Mouse (Mus musculus): ENCODE results near the gene Nat14.
"Not testable (repeated sequence)": the region's sequence is repeated elsewhere in the genome, so short reads cannot be mapped to it uniquely, and the experiment has no call there.

Nat14 gene

DNA sequence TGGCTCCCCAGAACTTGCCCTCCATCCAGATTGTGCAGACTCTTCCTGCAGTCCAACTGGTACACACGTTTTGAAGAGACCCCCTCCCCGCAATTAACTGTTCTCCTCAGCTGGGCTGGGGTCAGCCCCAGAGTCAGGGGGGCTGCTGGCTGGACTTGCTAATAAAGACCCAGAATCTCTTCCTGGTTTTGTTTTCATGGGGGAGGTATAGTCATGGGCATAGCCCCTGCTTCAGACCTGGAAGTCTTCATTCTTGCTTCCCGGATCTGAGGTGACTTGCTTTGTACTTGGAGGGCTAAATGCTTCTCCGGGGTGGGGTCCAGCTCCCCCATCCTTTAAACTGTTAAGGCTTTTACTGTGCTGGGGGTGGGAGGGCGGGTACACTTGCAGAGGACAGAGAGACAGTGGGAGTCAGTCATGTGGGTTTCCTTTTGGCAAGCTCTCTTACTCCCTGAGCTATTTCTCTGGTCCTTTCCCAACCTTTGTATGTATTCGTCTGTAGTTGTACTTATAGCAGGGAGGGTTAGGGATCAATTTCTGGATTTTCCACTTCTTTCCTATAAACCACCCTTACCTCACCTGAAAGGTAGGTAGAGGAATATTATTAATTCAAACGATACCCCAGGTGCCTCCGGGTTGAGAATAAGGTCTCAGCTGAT is at the start of gene Nat14:
Gene Nat14, plus strand, starts transcription at position 205 of the 659 bp plus-strand sequence.
- DNase-seq, result no peak

DNA sequence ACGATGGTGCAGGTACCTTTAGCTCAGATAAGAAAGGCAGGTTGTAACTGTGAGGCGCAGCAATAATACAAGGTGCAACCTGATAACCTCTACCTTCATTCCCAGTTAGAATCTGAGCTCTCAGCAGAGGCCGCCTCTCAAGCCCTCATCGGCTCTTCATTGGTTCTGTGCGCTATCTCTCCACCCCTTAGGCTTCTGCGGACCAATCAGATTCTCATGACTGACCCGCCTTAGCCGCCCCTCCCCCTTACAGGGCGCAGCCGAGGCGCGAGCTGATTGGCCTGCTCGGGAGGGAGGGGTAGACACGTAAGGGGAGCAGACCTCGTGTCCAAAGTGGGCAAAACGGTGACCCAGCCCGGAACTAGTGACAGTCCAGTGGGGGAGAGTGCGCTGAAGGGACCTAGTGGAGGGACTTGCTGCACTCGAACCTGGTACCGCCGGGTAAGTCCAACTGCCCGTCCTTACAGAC is 45.0 kb upstream of the Nat14 start, which contains the start of gene Isoc2a:
Gene Isoc2a, plus strand, starts transcription at position 401 of the 469 bp plus-strand sequence.
- peak; percentile 88 for DNase-seq

DNA sequence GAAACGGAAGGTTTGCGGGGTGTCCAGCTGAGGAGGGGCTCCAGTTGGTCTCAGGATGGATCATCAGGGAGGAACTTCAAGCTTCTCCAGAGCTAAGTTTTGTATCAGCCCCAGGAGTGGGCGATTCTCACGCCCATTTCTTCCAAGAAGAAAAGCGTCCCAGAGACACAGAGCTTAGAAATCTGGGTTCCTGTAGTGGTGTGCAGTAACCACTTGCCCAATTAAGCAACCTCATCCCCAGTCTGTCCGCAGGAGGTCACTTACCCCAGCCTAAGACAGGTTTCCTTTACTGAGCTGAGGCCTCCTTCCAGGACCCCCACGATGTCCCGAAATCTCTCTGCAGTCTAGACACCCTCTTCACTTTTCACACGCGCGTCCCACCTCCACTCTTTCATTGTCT is 44.6 kb upstream of the Nat14 start:
- DNase-seq, result no peak

DNA sequence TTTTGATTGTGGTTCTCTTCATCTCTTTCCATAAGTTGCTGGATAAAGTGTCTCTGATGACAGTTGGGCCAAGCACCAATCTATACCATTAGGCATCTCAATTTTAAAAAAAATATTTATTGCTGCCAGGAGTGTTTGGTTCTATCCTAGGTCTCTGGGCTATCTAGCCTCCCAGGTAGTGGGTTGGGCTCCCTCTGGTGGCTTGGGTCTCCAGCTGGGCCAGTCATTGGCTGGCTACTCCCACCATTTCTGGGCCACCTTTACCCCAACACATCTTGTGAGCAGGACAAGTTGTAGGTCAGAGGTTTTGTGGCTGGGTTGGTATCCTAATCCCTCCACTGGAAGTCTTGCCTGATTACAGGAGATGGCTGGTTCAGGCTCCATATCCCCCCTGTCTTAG is 43.6 kb upstream of the Nat14 start:
- DNase-seq, result peak; percentile 52

DNA sequence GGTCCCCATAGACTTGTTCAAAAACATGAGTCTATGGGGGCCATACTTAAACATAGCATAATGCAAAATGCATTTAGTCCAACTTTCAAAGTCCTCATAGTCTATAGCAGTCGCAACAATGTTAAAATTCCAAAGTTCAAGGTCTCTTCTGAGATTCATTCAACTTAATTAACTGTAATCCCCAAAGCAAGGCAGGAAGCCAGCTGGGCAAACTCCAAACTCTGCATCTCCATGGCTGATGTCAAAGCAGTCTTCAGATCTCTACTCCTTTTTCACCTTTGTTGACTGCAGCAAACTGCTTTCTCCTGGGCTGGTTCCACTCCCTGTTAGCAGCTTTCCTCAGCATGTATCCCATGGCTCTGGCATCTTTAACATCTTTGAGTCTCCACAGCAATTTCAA is 42.8 kb upstream of the Nat14 start:
- not testable (repeated sequence) for DNase-seq

DNA sequence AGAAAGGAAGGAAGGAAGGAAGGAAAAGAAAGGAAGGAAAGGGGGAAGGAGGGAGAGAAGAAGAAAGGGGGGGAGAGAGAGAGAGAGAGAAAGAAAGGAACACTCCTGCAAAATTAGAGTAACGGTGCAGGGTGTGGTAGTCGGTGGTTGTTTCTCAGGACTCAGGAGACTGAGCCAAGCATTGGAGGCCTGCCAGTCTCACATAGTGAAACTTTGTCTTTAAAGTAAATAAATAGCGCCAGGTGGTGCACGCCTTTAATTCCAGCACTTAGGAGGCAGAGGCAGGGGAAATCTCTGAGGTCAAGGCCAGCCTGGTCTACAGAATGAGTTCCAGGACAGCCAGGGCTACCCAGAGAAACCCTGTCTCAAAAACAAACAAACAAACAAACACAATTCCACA is 35.1 kb upstream of the Nat14 start:
- DNase-seq, result no peak

DNA sequence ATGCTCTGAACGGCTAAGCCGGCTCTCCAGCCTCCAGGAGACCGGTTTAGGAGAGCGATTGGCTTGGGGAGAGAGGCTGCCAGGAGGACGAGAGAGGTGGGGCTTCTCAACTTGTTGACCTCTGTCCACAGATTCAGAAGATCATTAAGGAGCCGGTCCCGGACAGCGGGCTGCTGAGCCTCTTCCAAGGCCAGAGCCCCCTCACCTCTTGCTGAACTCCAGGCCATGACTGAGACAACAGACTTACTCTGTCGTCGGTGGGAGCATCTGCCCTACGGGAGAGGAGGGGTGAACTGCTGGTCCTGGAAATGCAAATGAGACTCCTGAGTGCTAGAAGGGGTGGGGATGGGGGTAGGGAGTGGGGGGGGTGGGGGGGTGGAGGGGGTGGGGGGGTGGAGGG is 26.6 kb upstream of the Nat14 start:
- no peak for DNase-seq

DNA sequence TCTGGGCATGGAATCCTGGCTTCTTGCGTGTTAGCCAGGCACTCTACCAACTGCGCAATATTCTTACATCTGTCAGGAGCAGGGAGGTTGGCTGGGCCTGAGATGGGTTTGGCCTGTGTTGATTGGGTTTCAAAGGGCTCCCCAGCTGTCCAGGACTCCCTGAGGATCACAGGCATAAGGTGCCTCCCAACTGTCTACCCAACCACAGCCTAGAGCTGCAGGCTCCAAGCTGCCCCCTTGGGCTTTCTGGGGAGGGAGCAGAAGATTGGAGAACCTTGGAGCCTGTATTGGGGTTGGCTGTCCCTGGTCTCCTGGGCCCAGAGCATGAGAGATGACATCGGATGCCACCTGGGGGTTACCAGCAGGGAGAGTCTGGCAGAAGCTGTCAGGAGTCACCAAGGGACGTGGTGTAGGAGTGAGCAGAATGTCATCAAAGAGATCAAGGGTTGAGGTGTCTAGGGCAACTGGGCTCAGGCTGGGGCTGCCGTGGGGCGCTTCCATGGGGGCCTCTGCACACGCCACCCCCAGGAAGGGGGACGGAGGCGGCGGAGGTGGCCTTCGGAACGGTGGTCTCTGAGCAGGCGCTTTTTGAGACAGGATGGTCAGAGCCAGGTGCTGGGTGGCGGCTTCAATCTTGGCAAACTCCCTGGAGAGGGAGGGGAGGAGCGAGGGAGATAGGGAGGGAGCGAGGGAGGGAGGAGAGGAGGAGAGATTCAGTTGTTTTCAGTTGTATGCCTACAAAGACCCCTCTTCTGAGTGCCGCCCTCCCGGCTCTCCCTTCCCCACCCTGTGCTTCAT is 22.8 kb upstream of the Nat14 start:
- DNase-seq, result no peak

DNA sequence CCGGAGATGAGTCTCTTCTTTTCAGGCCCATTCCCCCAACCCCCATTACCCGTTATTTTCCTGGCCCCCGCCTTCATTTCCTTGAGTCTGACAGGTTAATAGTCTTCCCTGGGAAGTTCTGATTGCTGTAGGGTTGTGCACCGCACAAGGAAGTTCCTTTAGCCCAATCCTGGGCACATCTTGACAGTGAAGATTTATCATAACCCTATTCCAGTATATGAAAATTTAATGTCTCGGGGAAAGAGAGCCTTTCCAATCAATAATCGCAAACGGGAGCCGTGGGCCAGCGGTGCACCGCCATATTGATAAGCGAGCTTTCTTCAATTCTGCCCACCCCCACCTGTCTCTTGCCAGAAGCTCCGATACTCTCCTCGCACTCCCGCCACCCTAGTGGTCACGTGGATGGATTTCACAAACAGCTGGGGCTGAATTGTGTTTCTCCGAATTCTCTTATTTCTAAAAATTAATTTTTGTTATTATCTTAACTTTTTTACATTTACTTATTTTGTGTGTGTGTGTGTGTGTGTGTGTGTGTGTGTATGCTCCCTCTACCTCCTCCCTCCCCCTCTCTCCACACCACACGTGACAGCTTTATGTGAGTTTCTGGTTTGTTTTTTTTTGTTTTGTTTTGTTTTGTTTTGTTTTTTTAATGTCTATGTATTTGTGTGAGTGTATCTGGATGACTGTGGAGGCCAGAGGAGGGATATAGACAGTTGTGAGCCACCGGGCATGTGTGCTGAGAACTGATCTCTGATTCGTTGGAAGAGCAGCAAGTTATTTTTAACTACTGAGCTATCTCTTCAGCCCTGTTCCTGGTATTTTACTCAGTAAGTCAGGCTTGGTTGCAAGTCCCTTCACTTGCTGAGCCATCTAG is 21.9 kb upstream of the Nat14 start:
- DNase-seq, result no peak

DNA sequence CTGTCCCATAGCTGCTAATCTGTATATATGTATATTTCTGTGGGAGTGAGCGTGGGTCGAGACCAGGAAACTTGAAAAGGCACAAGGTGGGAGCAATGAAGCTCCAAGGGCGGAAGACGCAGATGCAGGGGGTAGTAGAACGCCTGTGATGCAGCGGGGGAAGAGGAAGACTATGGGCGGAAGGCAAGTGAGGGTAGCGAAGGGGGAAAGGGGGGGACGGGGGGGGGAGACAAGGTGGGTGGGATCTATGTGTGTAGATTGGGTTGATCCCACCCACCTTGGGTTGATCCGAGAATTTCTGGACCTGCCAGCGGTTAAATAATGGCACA is 21.3 kb upstream of the Nat14 start:
- no peak for DNase-seq

DNA sequence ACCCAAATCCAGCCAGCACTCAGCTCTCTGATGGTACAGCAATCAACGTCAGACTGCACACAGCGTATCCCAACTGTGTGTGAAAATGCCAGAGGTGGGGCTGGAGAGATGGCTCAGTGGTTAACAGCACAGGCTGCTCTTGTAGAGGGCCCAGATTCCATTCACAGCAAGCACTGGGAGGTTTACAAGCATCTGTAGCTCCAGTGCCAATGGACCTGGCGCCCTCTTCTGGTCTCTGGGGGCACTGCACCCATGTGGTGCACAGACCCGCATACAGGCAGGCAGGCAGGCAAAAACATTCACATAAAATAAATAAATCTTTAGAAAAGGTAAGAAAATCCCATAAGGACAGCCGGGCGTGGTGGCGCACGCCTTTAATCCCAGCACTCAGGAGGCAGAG is 20.7 kb upstream of the Nat14 start:
- DNase-seq, result peak; percentile 48

DNA sequence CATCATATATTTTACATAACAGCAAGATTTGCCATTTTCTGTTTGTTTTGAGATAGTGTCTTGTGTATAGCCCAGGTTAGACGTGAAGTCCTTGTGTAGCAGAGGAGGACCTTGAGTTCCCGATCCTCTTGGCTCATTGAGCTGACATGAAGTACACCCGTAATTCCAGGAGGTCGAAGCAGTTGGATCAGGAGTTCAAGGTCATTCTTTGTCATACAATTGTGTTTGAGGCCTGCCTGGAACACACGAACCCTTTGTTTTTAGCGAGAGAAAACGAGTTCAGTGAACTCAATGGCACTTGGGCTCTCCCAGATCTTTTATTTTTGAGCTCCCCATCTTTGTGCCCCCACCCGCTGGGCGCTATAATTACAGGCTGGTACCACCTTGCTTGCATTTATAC is 19.4 kb upstream of the Nat14 start:
- no peak for DNase-seq

DNA sequence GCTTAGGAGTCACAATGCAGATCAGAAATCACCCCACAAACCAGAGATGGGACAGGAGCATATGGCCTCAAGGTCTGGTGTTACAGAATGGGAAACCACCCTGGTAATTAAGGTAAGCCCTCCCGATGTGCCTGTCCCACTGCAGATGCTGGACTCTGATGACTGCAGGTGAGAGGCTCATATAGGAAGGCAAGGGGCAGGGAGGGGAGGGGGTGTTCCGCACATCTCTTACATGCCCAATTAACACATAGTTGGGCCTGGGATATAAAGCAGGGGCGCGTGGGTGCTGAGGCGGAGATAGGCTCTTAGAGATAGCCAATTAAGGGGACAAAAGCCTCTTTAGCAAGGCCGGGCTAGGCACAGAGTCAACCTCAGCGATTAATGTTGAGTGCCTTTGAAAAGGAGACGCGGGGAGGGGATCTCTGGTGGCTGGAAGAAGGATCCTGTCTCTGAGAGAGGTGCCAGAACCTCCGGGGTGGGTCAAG is 15.3 kb upstream of the Nat14 start, which contains the start of gene Gm36210:
Gene Gm36210, minus strand, starts transcription at position 51 of the 485 bp plus-strand sequence.
- DNase-seq, result no peak

DNA sequence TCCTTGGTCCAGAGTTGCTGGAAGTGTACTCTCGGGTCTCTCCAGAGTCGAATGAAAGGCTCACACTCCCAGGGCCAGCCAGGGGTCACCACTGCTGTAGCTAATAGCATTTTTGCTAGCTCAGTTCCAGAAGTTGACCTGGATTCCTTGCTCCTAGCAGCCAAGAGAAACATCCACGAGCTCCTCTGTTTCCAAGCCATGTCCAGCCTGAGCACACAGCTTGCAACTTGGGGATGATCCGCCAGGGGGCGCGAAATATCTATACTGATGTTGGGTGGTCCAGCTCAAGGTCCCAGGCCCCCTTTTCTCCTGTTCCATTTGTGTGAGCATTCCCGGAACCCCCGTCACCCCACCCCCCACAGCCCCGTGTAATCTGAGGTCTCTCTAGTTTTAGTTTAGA is 10.3 kb upstream of the Nat14 start:
- DNase-seq, result peak; percentile 58

DNA sequence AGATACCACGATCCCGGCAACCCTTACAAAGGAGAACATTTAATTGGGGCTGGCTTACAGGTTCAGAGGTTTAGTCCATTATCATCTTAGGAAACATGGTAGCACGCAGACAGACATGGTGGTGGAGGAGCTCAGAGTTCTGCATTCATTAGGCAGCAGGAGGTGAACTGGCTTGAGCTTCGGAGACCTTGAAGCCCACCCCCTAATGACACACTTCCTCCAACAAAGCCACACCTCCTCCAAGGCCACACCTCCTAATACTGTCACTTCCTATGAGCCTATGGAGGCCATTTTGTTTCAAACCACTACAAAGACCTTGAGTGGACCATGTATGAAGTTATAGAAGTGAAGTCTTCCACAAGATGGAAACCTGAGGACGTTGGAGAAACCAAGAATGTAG is 9.6 kb upstream of the Nat14 start:
- DNase-seq, result no peak

DNA sequence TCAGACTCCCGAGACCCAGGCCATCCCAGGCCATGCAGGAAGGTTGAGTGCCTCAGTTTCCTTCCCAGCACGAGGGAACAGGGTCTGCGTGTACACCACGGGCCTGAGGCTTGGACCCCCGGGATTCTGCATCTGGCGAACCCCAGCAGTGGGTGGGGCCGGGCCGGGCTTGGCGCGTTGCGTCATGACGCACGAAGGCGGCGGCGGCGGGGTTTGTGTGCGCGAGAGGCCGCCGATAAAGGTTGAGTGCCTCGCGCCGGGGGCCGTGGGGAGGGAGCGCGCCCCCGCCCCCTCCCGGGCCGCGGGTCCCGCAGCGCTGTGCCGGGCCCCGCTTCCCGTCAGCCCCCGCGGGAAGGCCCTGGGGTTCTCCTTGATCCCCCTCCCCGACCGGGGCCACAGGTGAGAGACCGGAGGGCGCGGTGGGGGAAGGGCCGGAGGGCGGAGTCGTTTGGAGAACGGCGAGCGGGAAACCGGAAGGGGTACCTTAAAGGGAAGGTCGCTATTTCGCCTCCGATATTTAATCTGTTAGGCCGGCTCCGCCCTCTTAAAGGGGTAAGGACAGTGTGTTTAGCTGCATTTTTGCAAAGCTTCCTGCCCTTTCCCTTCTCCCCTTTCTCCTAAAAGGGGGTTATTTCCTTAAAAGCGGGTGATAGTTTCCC is 6.7 kb upstream of the Nat14 start, which contains the start of gene Zfp628:
Gene Zfp628, plus strand, starts transcription at position 211 of the 659 bp plus-strand sequence.
- DNase-seq, result peak; percentile 95

DNA sequence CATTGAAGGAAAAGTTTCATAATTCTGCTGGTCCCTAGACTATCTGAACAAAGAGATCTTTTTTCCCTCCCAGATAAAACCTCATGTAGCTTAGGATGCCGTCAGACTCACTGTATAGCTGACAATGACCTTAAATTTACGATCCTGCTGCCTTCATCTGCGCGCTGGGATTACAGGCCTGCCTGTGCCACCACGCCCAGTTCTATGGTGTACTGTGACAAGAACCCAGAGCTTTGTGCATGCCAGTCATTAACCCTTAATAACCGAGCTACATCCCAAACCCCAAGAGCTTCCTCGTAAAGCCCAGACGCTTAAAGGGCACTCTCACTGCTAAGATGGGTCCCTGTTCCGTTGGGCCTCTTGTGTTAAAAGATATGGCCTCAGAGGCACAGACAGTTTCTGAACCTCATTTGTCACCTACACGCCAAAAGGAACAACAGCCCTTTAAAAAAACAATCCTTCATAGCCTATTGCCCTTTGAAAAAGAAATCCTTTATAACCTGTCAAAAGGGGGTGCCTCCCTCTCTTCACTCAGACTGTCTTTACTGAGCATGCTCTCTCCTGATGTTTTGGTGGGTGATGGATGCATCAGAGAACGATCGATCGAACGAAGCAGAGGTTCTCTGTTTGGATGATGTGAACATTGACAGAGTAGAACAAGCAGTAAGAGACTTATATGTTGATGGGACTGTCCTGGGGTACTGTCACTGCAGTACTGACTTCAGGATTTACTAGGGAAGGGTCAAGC is 6.0 kb upstream of the Nat14 start:
- peak; percentile 49 for DNase-seq

DNA sequence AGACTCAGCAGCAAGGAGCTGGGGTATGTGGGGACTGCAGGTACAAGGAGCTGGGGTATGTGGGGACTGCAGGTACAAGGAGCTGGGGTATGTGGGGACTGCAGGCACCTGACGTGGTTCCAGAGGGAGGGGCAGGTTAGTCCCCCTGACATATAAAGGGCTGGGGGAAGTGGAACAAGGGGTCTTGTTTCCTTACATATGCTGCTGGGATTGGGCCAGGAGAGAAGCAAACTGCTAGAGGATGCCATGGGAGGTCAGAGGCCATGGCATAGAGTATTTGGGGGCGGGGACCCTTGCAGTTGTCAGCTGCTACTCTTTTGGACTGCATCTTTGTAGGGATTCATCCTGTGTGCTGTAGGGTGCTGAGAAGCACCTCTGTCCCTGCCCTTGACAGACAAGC is 4.3 kb upstream of the Nat14 start:
- no peak for DNase-seq

DNA sequence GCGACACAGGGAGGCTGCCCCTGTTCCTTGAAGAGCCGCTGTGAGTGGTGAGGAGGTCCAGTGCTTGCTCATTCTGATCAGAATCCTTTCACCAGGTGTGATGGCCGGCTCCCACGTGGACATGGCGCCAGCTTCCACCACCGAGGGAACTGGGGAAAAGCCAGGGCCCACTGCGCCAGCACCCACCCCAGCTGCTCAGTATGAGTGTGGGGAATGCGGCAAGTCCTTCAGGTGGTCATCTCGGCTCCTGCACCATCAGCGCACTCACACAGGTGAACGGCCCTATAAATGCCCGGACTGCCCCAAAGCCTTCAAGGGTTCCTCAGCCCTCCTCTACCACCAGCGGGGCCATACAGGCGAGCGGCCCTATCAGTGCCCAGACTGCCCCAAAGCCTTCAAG is 3.1 kb upstream of the Nat14 start:
- no peak for DNase-seq

DNA sequence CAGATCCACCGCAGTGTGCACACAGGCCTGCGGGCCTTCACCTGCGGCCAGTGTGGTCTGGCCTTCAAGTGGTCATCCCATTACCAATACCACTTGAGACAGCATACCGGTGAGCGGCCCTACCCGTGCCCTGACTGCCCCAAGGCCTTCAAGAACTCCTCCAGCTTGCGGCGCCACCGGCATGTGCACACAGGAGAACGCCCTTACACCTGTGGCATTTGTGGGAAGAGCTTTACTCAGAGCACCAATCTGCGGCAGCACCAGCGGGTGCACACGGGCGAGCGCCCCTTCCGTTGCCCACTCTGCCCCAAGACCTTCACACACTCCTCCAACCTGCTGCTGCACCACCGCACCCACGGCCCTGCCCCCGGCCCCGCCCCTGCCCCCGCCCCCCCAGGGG is 2.7 kb upstream of the Nat14 start:
- no peak for DNase-seq

DNA sequence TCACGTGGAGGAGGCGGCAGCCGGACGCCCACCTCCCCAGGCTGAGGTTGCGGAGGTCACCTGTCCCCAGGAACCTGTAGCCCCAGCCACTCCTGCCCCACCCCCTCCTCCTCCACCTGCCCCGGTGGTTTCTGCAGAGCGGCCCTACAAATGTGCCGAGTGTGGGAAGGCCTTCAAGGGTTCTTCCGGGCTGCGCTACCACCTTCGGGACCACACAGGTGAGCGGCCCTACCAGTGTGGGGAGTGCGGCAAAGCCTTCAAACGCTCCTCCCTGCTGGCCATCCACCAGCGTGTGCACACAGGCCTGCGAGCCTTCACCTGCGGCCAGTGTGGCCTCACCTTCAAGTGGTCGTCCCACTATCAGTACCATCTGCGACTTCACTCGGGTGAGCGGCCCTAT is 1.9 kb upstream of the Nat14 start:
- no peak for DNase-seq

DNA sequence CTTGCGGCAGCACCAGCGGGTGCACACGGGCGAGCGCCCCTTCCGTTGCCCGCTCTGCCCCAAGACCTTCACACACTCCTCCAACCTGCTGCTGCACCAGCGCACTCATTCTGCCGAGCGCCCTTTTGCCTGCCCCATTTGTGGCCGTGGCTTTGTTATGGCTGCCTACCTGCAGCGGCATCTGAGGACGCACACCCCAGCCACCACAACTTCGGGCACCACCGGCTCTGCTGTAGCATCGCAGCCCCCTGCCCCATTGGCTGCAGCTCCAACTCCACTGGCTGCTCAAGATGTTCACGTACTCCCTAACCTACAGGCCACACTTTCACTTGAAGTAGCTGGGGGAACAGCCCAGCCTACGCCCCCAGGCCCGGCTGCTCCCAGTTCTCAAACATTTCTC is 1.3 kb upstream of the Nat14 start:
- DNase-seq, result no peak
